8 mouse cellular contexts compared by ENCODE assay signal in the genomic region with DNA sequence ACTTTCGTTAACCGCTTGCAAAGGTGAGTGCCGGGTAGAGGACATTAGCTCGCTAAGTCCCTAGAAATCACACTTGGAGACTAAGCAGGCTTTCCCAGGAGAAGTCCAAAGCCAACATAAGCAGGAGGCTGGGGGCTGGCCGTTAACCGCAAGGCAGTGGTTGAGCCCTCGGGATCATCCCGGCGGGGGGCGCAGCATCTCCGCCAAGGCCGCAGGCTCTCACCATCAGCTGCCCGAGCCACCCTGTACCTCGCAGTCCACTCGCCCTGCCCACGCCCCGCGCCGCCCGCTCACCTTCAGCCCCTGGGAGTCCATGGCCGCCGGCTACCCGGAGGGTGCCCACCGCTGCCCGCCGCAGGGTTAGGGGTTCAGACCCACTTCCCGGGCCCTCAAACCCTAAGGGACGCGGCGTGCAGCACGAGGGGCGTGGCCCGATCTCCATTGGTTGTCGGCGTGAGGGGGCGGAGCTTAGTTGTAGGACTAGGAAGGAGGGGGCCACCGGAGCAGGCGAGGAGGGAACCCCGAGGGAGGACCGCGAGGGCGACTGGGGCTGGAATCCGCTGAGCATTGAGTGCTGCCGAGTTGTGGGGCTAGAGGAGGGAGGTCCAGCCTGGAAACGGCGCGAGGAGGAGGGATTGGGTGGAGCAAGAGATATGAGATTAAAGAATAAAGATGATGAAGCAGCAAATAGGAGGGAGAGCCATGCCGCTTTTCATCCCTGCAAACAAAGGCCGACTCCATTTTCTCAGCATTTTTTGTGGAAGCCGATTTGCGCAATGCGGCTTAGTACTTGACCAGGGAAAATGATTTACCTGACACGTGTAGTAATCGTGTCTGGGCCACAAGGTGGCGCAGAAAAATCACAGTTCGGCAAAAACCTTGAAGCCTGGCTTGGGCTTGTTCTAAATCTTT. TPM values are rescaled to one million over a fixed set of nuclear protein-coding genes. Genes with fewer than 3 reads are reported as not detected.
DNase-seq lines count a peak whose midpoint lies in the region; ATAC-seq lines count a peak whose summit lies in the region.

A gene (minus strand): TSS at position 398 of the 912 bp plus-strand sequence.

- peak within 1 kb of the TSS; percentile 67 for H3K4me2 ChIP-seq in intestine, embryonic 14.5 days (ENCODE audit: low read length)

- DNase-seq in adrenal gland, adult 2 months = peak; percentile 98
- DNase-seq in embryo, embryonic 10.5 days (ENCODE audit: low spot score) = peak; percentile 97
- peak; percentile 83 to 92 for DNase-seq in gastrocnemius, postnatal 36 days
- peak; percentile 96 for DNase-seq in intestine, embryonic 14.5 days (ENCODE audit: low spot score)
- DNase-seq in left cerebral cortex, postnatal 10 days (ENCODE audit: extremely low spot score in 1 of 2, low spot score in 2 of 2) = peak; percentile 95 to 99
- DNase-seq in right cerebral cortex, postnatal 10 days (ENCODE audit: low spot score in 2 of 2) = peak; percentile 99
- peak; percentile 98 for DNase-seq in urinary bladder, postnatal 14 days (ENCODE audit: low spot score)

- H3K27me3 ChIP-seq in intestine, embryonic 14.5 days (replicated peaks; ENCODE audit: control insufficient read depth, insufficient read depth, low read length) = no peaks in the 10 kb centered on the region

- peak; percentile 99 for ATAC-seq in intestine, embryonic 14.5 days (replicated peaks; ENCODE audit: low FRiP score, low TSS enrichment, low read depth)
- ATAC-seq in megakaryocyte progenitor cell, adult 5-6 weeks (replicated peaks; ENCODE audit: poor library complexity) = peak; percentile 97

- WGBS in intestine, embryonic 14.5 days = under 1% methylated on average over 55 of the region's 56 CpGs

- H3K36me3 ChIP-seq in intestine, embryonic 14.5 days (ENCODE audit: control insufficient read depth, insufficient read depth, low read length) = peaks cover 5% of the 10 kb centered on the region; the same call in 1 of the 2 replicates

- peak within 1 kb of the TSS; percentile 66 for H3K9ac ChIP-seq in intestine, embryonic 14.5 days (ENCODE audit: low read length)

- intact Hi-C loops in gastrocnemius, postnatal 36 days (cut with DNase I) = loop anchor here (2.0 kb wide), 1 partner anchor 154 kb away; no protein-coding TSS in a partner anchor
- intact Hi-C loops in left cerebral cortex, postnatal 10 days (cut with DNase I) = loop anchor here (2.0 to 5.0 kb wide), 2 partner anchors 152 to 541 kb away; no protein-coding TSS in a partner anchor

- H3K4me3 ChIP-seq in intestine, embryonic 14.5 days (ENCODE audit: low read depth, low read length) = peak within 1 kb of the TSS; percentile 81

- H3K9me3 ChIP-seq in intestine, embryonic 14.5 days (ENCODE audit: control insufficient read depth, low read length) = no peaks in the 10 kb centered on the region

- H3K27ac ChIP-seq in intestine, embryonic 14.5 days (ENCODE audit: low read depth) = peak within 1 kb of the TSS; percentile 52; the same call in 1 of the 2 replicates

- H3K4me1 ChIP-seq in intestine, embryonic 14.5 days (replicated peaks; ENCODE audit: control insufficient read depth, insufficient read depth, low read length) = peaks cover 8% of the 10 kb centered on the region

RNA-seq across cellular contexts. Expression of the gene that starts here (rescaled TPM):
- total RNA-seq in adrenal gland, adult 2 months (2021) = 1 to 10 TPM; 8.3 to 8.4 TPM
- polyA plus RNA-seq in adrenal gland, adult 2 months (2012; rRNA removed) = 1.5 and 1.9 TPM in 2 replicates
- 1 to 10 TPM in 1 of 2 experiments, under 1 TPM in 1; 0.91 to 1.2 TPM for total RNA-seq in gastrocnemius, postnatal 36 days (2021)
- 14.1 and 14.2 TPM in 2 replicates for polyA plus RNA-seq in intestine, embryonic 14.5 days (2014; fragmentation: Nextera tagmentation; extraction: Ambion mirVana)
- 10 to 100 TPM; 10.2 to 10.5 TPM for total RNA-seq in left cerebral cortex, postnatal 10 days (2021)
- 4.2 and 4.5 TPM in 2 replicates for total RNA-seq in megakaryocyte progenitor cell, adult 5-6 weeks (2015)
- total RNA-seq in megakaryocyte progenitor cell, adult 5-6 weeks (2017) = 6.6 and 7.6 TPM in 2 replicates

Comparison
In these comparisons a context has a peak if more than half of its experiments do, and no peak if none do; other contexts are left out.
1. Peak in every context shown above with its lines: DNase-seq, ATAC-seq, H3K4me3 ChIP-seq and H3K27ac ChIP-seq.